Mouse (Mus musculus) neural tube, embryonic 11.5 days (tissue): ENCODE measurements around the gene Ap3b1. TPM values are rescaled to one million over a fixed set of nuclear protein-coding genes. Genes with fewer than 3 reads are reported as not detected.

Source experiments
- ATAC-seq: fragments of 200-750 bp; cut with Nextera tagmentation; 2 replicates; pipeline ENCODE4 v1.8.0; 2017; ENCODE audit warnings: moderate number of reproducible peaks, mild to moderate bottlenecking, moderate TSS enrichment, moderate library complexity; ENCODE audit not compliant: insufficient read depth, low FRiP score, low TSS enrichment
- DNase-seq: peaks from one replicate; pipeline ENCODE4 v3.0.0-alpha.2; 2015; ENCODE audit warnings: low spot score
- H3K27ac ChIP-seq: fragments of 300-500 bp; sonication (generic); 2 replicates; pipeline ENCODE4 v1.5.1; 2014; ENCODE audit warnings: low read depth, mild to moderate bottlenecking, low read length
- H3K27me3 ChIP-seq: fragments of 300-500 bp; sonication (generic); 2 replicates; pipeline ENCODE4 v1.6.1; 2014; ENCODE audit warnings: mild to moderate bottlenecking, low read length, mixed read lengths; ENCODE audit not compliant: control insufficient read depth, insufficient read depth
- H3K36me3 ChIP-seq: fragments of 300-500 bp; sonication (generic); 2 replicates; pipeline ENCODE4 v1.6.1; 2014; ENCODE audit warnings: mild to moderate bottlenecking, low read length, moderate library complexity, mixed read lengths; ENCODE audit not compliant: control insufficient read depth, insufficient read depth
- H3K4me1 ChIP-seq: fragments of 300-500 bp; sonication (generic); 2 replicates; pipeline ENCODE4 v1.6.1; 2014; ENCODE audit warnings: low read length, mixed read lengths; ENCODE audit not compliant: control insufficient read depth, insufficient read depth
- H3K4me2 ChIP-seq: fragments of 300-500 bp; sonication (generic); 2 replicates; pipeline ENCODE4 v1.6.1; 2014; ENCODE audit warnings: low read depth, mild to moderate bottlenecking, moderate library complexity
- H3K4me3 ChIP-seq: fragments of 300-500 bp; sonication (generic); 2 replicates; pipeline ENCODE4 v1.5.1; 2014; ENCODE audit warnings: low read depth, low read length
- H3K9ac ChIP-seq: fragments of 300-500 bp; sonication (generic); 2 replicates; pipeline ENCODE4 v1.6.1; 2014; ENCODE audit warnings: mild to moderate bottlenecking, low read length
- H3K9me3 ChIP-seq: fragments of 300-500 bp; sonication (generic); 2 replicates; pipeline ENCODE4 v1.6.1; 2016; ENCODE audit warnings: low read length; ENCODE audit not compliant: control insufficient read depth
- WGBS: fragments of 180-500 bp; shearing (Covaris S2); extraction: QIAGEN DNeasy Blood & Tissue Kit; methylation state at CpG from one replicate; pipeline ENCODE4 v1.1.7; 2014; 5-methylcytosine and 5-hydroxymethylcytosine counted together
- polyA plus RNA-seq: library from polyadenylated mRNA; unstranded; fragments of >200 nt; fragmentation: Nextera tagmentation; extraction: Ambion mirVana; gene quantifications from 2 replicates; pipeline ENCODE4 v1.2.1, GENCODE M21; 2014

Gene Ap3b1
- polyA plus RNA-seq, 1 experiment from 2014 or later = 37.2 TPM

DNA sequence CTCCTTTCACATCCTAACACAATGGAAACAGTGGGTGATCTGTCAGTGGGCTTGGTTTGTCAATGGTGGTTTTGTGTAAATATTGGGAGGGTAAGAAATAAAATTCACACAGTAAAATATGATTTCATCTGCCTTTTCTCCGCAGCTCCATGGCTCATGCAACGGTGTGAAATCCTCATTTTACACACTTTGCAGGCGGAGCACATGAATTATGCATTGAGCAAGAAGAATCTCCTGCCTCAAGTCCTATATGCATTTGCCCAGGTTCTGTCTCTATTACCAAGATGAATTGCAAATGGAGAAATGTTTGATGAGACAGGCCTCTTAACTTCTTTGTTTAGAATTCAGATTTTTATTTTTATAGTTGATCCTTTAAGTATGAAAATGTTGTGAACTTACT, 131.9 kb downstream of the Ap3b1 start:
- no peaks in the 10 kb centered on the region; the same call in 1 of the 2 replicates for H3K36me3 ChIP-seq
- H3K9me3 ChIP-seq = no peaks in the 10 kb centered on the region
- H3K4me1 ChIP-seq = no peaks in the 10 kb centered on the region
- H3K27me3 ChIP-seq = no peaks in the 10 kb centered on the region
- H3K4me3 ChIP-seq = no peak overlapping the region
- DNase-seq = no peak
- H3K4me2 ChIP-seq = no peak overlapping the region
- no peak overlapping the region for H3K27ac ChIP-seq
- ATAC-seq = no peak
- WGBS = 65% methylated on average over 3 of the region's 3 CpGs
- no peak overlapping the region for H3K9ac ChIP-seq

GRCm38 (mm10) chr13:94491159-94491558, 132.4 kb downstream of the Ap3b1 start:
- Histone ChIP-seq H3K36me3 (no peaks in the 10 kb centered on the region; the same call in 1 of the 2 replicates), H3K4me1 (no peaks in the 10 kb centered on the region), H3K4me3 (no peak overlapping the region), H3K9me3 (no peaks in the 10 kb centered on the region), H3K27me3 (no peaks in the 10 kb centered on the region), H3K4me2 (no peak overlapping the region), H3K27ac (no peak overlapping the region), H3K9ac (no peak overlapping the region)
- 94% methylated on average over 8 of the region's 8 CpGs for WGBS
- DNase-seq (no peak), ATAC-seq (no peak)

DNA sequence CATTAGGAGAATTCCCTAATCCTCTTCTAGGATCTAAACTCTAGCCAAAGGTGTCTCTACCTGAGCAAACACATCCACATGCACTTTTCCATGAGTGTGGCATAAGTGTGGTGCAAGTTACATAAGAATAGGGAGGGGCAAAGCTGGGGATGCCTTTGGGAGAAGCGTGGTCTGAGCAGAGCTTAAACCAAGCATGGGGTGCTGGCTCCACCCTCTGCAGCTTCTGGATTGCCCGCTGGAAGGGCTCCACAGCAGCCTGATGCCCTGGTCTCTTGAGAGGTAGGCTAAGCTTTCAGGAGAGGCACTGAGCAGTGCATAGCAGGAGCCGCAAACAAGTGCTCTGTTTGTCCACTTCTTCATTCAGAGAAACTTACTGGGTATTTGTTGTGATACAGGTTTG, 138.8 kb downstream of the Ap3b1 start:
- no peak overlapping the region for H3K4me3 ChIP-seq
- H3K9me3 ChIP-seq = no peaks in the 10 kb centered on the region
- H3K36me3 ChIP-seq = no peaks in the 10 kb centered on the region
- no peak for ATAC-seq
- H3K27me3 ChIP-seq = no peaks in the 10 kb centered on the region
- no peak overlapping the region for H3K27ac ChIP-seq
- WGBS = 87% methylated on average over 3 of the region's 3 CpGs
- H3K4me2 ChIP-seq = no peak overlapping the region
- no peak overlapping the region for H3K9ac ChIP-seq
- no peaks in the 10 kb centered on the region for H3K4me1 ChIP-seq
- DNase-seq = no peak

DNA sequence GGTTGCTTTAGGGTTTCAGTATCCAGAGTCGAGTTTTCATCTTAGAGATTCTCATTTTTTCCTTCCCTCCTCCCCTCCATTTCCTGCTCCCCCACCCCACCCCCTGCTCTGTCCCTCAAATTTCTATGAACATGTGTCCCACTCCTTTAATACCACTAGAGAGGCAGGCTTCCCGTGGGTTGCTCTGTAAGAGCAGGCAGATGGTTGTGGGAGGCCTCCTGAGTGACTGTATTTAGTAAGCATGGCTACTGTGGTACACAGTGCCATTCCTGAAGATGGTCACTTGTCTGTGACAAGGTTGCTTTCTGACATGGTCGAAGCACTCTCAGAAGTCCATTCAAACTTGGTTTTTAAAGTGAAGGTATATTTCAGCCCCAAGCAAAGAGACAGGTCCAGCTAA, 147.7 kb downstream of the Ap3b1 start:
- no peak for ATAC-seq
- no peaks in the 10 kb centered on the region for H3K9me3 ChIP-seq
- H3K27ac ChIP-seq = no peak overlapping the region
- no peak overlapping the region for H3K9ac ChIP-seq
- no peak overlapping the region for H3K4me2 ChIP-seq
- no peaks in the 10 kb centered on the region for H3K4me1 ChIP-seq
- no peak overlapping the region for H3K4me3 ChIP-seq
- no peaks in the 10 kb centered on the region for H3K27me3 ChIP-seq
- no peaks in the 10 kb centered on the region for H3K36me3 ChIP-seq
- 90% methylated on average over 3 of the region's 3 CpGs for WGBS
- DNase-seq = no peak

DNA sequence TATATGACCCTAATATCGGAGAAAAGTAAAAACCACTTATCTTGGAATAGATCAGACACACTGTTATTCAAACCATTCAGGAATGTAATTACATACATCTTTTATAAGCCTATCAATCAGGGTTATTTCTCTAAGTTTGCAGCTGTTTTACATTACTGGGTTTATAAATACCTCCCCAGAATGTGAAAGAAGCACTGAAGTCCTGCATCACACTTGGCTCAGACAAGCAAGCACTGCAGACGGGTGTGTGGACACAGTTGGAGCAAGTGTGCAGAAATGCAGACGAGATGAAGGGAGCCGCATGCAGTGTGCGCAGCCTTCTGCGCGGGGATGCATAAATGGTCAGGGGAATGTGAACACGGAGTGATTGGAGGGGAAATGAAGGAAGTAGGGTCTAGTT, 149.6 kb downstream of the Ap3b1 start:
- WGBS = 91% methylated on average over 8 of the region's 8 CpGs
- no peaks in the 10 kb centered on the region for H3K36me3 ChIP-seq
- H3K9me3 ChIP-seq = no peaks in the 10 kb centered on the region
- H3K4me2 ChIP-seq = no peak overlapping the region
- DNase-seq (no peak), ATAC-seq (no peak)
- no peak overlapping the region for H3K4me3 ChIP-seq
- H3K27me3 ChIP-seq = no peaks in the 10 kb centered on the region
- no peak overlapping the region for H3K27ac ChIP-seq
- H3K9ac ChIP-seq = no peak overlapping the region
- H3K4me1 ChIP-seq = peaks cover 2% of the 10 kb centered on the region; the same call in 1 of the 2 replicates

GRCm38 (mm10) chr13:94513157-94513767, 154.5 kb downstream of the Ap3b1 start:
- H3K4me2 ChIP-seq = no peak overlapping the region
- ATAC-seq = no peak
- H3K27me3 ChIP-seq = no peaks in the 10 kb centered on the region
- H3K9me3 ChIP-seq = no peaks in the 10 kb centered on the region
- no peak for DNase-seq
- peaks cover 2% of the 10 kb centered on the region; the same call in 1 of the 2 replicates for H3K36me3 ChIP-seq
- no peak overlapping the region for H3K9ac ChIP-seq
- WGBS = 75% methylated on average over 10 of the region's 10 CpGs
- no peak overlapping the region for H3K4me3 ChIP-seq
- no peak overlapping the region for H3K27ac ChIP-seq
- H3K4me1 ChIP-seq = peaks cover 2% of the 10 kb centered on the region; the same call in 1 of the 2 replicates

GRCm38 (mm10) chr13:94513898-94514297, 155.1 kb downstream of the Ap3b1 start:
- H3K27me3 ChIP-seq = no peaks in the 10 kb centered on the region
- H3K9me3 ChIP-seq = no peaks in the 10 kb centered on the region
- peaks cover 2% of the 10 kb centered on the region; the same call in 1 of the 2 replicates for H3K36me3 ChIP-seq
- H3K9ac ChIP-seq = no peak overlapping the region
- WGBS = 85% methylated on average over 9 of the region's 9 CpGs
- H3K4me1 ChIP-seq = peaks cover 2% of the 10 kb centered on the region; the same call in 1 of the 2 replicates
- H3K27ac ChIP-seq = no peak overlapping the region
- DNase-seq = no peak
- no peak for ATAC-seq
- H3K4me2 ChIP-seq = no peak overlapping the region
- no peak overlapping the region for H3K4me3 ChIP-seq

- Histone ChIP-seq H3K27ac (no peak overlapping the region), H3K9me3 (no peaks in the 10 kb centered on the region), H3K36me3 (peaks cover 2% of the 10 kb centered on the region; the same call in 1 of the 2 replicates), H3K4me1 (peaks cover 2% of the 10 kb centered on the region; the same call in 1 of the 2 replicates), H3K4me2 (no peak overlapping the region), H3K4me3 (no peak overlapping the region), H3K9ac (no peak overlapping the region), H3K27me3 (no peaks in the 10 kb centered on the region)
- DNase-seq (no peak), ATAC-seq (no peak)
These were observed 156.2 kb downstream of the Ap3b1 start for GRCm38 (mm10) chr13:94514992-94515391.

GRCm38 (mm10) chr13:94516532-94516931, 157.8 kb downstream of the Ap3b1 start:
- Histone ChIP-seq H3K4me3 (no peak overlapping the region), H3K27ac (no peak overlapping the region), H3K9me3 (no peaks in the 10 kb centered on the region), H3K4me2 (no peak overlapping the region), H3K36me3 (peaks cover 2% of the 10 kb centered on the region; the same call in 1 of the 2 replicates), H3K9ac (no peak overlapping the region), H3K27me3 (no peaks in the 10 kb centered on the region), H3K4me1 (peaks cover 2% of the 10 kb centered on the region; the same call in 1 of the 2 replicates)
- 81% methylated on average over 6 of the region's 6 CpGs for WGBS
- DNase-seq (no peak), ATAC-seq (no peak)
